Mouse (Mus musculus) lung, embryonic 14.5 days (tissue): ENCODE measurements around the gene Eif6. TPM values are rescaled to one million over a fixed set of nuclear protein-coding genes. Genes with fewer than 3 reads are reported as not detected.

Experiments
- ATAC-seq: fragments of 200-750 bp; cut with Nextera tagmentation; 2 replicates; pipeline ENCODE4 v1.8.0; 2017; ENCODE audit warnings: mild to moderate bottlenecking, moderate TSS enrichment, moderate library complexity; ENCODE audit not compliant: insufficient read depth
- DNase-seq: peaks from one replicate; pipeline ENCODE4 v3.0.0-alpha.2; 2015
- H3K27ac ChIP-seq: fragments of 300-500 bp; sonication (generic); 2 replicates; pipeline ENCODE4 v1.5.1; 2014; ENCODE audit warnings: low read depth, mild to moderate bottlenecking, moderate library complexity
- H3K27me3 ChIP-seq: fragments of 300-500 bp; sonication (generic); 2 replicates; pipeline ENCODE4 v1.6.1; 2014; ENCODE audit warnings: low read length, control low read depth; ENCODE audit not compliant: insufficient read depth
- H3K36me3 ChIP-seq: fragments of 300-500 bp; sonication (generic); 2 replicates; pipeline ENCODE4 v1.6.1; 2014; ENCODE audit warnings: control low read depth; ENCODE audit not compliant: insufficient read depth
- H3K4me1 ChIP-seq: fragments of 300-500 bp; sonication (generic); 2 replicates; pipeline ENCODE4 v1.6.1; 2014; ENCODE audit warnings: antibody characterized with exemption, control low read depth; ENCODE audit not compliant: insufficient read depth
- H3K4me2 ChIP-seq: fragments of 300-500 bp; sonication (generic); 2 replicates; pipeline ENCODE4 v1.6.1; 2014; ENCODE audit warnings: mild to moderate bottlenecking
- H3K4me3 ChIP-seq: fragments of 300-500 bp; sonication (generic); 2 replicates; pipeline ENCODE4 v1.5.1; 2014; ENCODE audit warnings: low read depth, low read length
- H3K9ac ChIP-seq: fragments of 300-500 bp; sonication (generic); 2 replicates; pipeline ENCODE4 v1.6.1; 2014
- H3K9me3 ChIP-seq: fragments of 300-500 bp; sonication (generic); 2 replicates; pipeline ENCODE4 v1.6.1; 2016; ENCODE audit warnings: low read depth, low read length, control low read depth
- CTCF ChIP-seq: IDR thresholded peaks from 2 replicates; pipeline ENCODE4 v1.5.1; 2016; ENCODE audit warnings: antibody characterized with exemption, low read depth
- WGBS: fragments of 180-500 bp; shearing (Covaris S2); extraction: QIAGEN DNeasy Blood & Tissue Kit; methylation state at CpG from one replicate; pipeline ENCODE4 v1.1.7; 2014; 5-methylcytosine and 5-hydroxymethylcytosine counted together
- polyA plus RNA-seq: library from polyadenylated mRNA; unstranded; fragments of >200 nt; fragmentation: Nextera tagmentation; extraction: Ambion mirVana; gene quantifications from 2 replicates; pipeline ENCODE4 v1.2.1, GENCODE M21; 2014

Gene Eif6
- polyA plus RNA-seq, 1 experiment from 2014 or later, result 179 TPM

DNA sequence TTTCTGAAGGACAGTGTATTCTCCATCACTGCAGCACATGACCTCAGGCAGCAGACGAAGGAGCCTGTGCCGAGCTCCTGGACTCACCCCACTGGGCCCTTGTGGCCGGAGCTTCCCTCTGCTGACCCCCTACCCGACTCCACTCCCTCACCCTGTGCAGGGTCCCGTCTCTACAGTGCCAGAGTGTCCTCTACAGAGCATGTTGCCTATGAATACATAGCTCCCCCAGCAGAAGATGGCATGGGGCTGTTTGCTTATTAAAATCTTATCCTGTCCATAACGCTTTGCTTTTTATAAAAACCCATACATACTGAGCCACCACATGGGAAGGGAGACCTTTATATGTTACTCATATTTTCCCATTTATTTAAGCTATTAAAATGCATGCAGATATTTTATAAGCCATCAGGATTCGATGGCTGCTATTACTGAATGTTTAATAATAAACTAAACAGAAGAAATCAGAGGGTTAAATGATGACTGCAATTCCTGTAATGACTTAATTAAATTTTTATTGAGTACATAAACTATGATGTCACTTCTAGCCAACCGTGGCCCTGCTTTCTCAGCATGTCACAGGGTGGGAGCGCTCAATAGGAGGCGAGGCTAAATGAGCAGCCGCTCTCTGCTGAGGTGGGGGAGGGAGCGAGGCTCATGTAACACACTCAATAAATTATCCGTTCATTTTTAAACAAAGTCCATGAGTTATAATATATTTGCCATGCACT is 36.0 kb upstream of the Eif6 start:
- 0 out of 2 replicates have a peak, but pooled peaks cover under 1% of the 10 kb centered on the region for H3K36me3 ChIP-seq
- H3K27ac ChIP-seq, result no peak overlapping the region
- H3K9me3 ChIP-seq, result no peaks in the 10 kb centered on the region
- no peak overlapping the region for H3K4me3 ChIP-seq
- no peaks in the 10 kb centered on the region for H3K4me1 ChIP-seq
- no peaks in the 10 kb centered on the region for H3K27me3 ChIP-seq
- no peak overlapping the region for H3K4me2 ChIP-seq
- peak; percentile 81 for ATAC-seq
- 56% methylated on average over 13 of the region's 13 CpGs for WGBS
- H3K9ac ChIP-seq, result no peak overlapping the region
- TF ChIP-seq CTCF, result no peak
- DNase-seq, result peak; percentile 61

DNA sequence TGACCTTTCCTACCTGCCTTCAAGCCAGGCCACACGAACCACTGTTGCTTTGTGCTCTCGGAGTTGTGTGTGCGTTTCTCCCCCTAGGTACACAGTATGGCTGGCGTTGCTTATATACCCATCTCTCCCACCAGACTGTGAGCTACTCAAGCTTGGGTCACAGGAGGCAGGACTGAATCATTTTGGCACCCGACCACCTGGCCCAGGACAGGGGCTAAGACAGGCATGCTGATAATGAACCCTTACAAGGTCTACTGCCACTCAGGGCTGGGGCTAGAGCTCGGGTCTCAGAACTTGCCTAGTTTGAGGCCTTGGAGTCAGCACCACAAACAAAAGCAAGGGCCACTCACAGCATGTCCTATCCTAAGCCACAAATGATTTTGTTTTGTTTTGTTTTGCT is 34.9 kb upstream of the Eif6 start:
- no peak overlapping the region for H3K4me2 ChIP-seq
- no peak overlapping the region for H3K4me3 ChIP-seq
- 86% methylated on average over 6 of the region's 6 CpGs for WGBS

DNA sequence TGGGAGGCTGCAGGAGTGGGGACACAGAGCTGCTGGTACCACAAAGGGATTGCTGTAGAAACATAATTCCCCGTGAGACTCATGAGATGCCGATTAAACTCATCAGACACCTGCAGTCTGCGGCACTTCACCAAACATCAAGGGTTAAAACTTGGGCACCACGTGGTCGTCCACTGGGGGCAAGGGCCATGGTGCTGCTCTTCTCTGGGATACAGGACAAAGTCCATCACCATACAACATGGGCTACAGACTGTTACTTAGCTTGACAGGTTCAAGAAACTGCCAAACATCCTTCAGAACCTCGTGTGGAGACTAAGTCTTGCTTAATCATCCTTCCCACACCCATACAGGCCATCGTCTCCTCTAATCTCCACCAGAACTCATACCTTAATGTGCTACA is 33.4 kb upstream of the Eif6 start:
- TF ChIP-seq CTCF, result no peak
- Histone ChIP-seq H3K9ac (no peak overlapping the region), H3K4me2 (no peak overlapping the region), H3K9me3 (no peaks in the 10 kb centered on the region), H3K27me3 (no peaks in the 10 kb centered on the region), H3K36me3 (no peaks in the 10 kb centered on the region), H3K4me3 (no peak overlapping the region), H3K4me1 (no peaks in the 10 kb centered on the region), H3K27ac (no peak overlapping the region)
- no peak for DNase-seq
- WGBS, result 79% methylated on average over 7 of the region's 7 CpGs
- no peak for ATAC-seq

More for the DNA sequence above, 34.9 kb upstream of the Eif6 start:
- Histone ChIP-seq H3K4me1 (no peaks in the 10 kb centered on the region), H3K27ac (no peak overlapping the region), H3K9me3 (no peaks in the 10 kb centered on the region), H3K9ac (no peak overlapping the region), H3K36me3 (no peaks in the 10 kb centered on the region), H3K27me3 (no peaks in the 10 kb centered on the region)
- DNase-seq (no peak), ATAC-seq (no peak)
- TF ChIP-seq CTCF, result no peak

DNA sequence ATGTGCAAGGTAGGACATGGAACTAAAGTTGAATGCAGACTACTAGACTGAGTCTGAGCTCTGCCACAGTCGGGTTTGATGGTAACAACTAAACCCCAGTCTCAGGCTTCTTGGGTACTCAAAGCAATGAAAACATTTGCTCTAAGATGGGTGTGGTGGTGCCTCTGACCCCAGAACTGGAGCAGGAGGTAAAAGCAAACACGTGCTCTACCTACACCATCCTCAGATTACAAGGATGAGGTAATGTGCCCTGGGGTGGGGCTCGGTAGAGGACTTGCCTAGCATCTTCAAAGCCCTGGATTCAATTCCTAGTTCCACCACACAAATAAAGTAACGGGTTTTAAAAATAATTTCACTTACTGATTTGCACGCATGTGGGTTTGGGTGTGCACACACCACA is 25.8 kb upstream of the Eif6 start:
- no peak overlapping the region for H3K4me3 ChIP-seq
- ATAC-seq (no peak), DNase-seq (no peak)
- H3K27ac ChIP-seq, result no peak overlapping the region
- no peak overlapping the region for H3K9ac ChIP-seq
- no peak overlapping the region for H3K4me2 ChIP-seq
- H3K27me3 ChIP-seq, result no peaks in the 10 kb centered on the region
- H3K4me1 ChIP-seq, result no peaks in the 10 kb centered on the region
- TF ChIP-seq CTCF, result no peak
- WGBS, result 70% methylated on average over 5 of the region's 5 CpGs
- H3K36me3 ChIP-seq, result peaks cover 39% of the 10 kb centered on the region
- H3K9me3 ChIP-seq, result no peaks in the 10 kb centered on the region

DNA sequence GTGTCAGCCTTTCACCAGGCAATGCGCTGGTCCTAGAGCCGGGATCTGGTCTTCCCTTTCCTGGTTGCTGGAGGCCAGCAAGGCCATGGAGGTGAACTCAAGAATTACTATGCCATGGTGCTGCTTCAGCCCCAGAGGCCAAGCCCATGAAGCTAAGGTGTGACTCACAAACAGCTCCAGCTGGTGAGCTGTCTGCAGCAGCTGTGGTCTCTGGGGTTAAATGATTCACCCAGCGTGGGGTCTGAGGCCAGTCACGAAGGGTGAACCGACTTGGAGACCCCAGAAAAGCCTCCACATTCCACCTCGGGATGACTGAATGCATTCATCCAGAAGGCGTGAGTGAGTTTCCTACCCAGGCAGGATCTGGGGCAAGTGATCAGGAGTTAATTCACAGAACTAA is 23.4 kb upstream of the Eif6 start:
- Histone ChIP-seq H3K9ac (no peak overlapping the region), H3K4me1 (no peaks in the 10 kb centered on the region), H3K36me3 (peaks cover 62% of the 10 kb centered on the region), H3K4me2 (no peak overlapping the region), H3K27ac (no peak overlapping the region), H3K9me3 (no peaks in the 10 kb centered on the region), H3K4me3 (no peak overlapping the region), H3K27me3 (no peaks in the 10 kb centered on the region)
- no peak for ATAC-seq
- DNase-seq, result no peak
- 85% methylated on average over 7 of the region's 7 CpGs for WGBS
- TF ChIP-seq CTCF, result no peak

DNA sequence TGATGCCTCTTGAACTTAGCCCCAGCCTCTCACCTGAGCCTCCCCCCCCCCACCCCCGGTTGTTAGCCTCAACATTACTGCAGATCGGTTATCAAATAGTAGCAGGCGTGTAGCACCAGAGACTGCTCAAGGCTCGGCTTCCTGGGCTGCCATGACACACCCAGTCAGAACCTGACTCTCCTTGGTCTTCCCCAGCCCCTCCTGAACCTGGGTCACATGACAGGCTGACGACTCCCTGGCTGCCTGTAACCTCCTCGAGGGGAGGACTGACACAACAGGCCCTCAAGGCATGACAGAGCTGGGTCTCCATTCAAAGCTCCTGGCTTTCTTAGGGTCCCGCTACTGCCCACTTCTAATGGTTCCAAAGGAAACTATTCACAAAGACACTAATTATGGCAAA is 22.7 kb upstream of the Eif6 start:
- H3K4me3 ChIP-seq, result no peak overlapping the region
- DNase-seq (no peak), ATAC-seq (no peak)
- H3K9me3 ChIP-seq, result no peaks in the 10 kb centered on the region
- peaks cover 65% of the 10 kb centered on the region for H3K36me3 ChIP-seq
- no peaks in the 10 kb centered on the region for H3K4me1 ChIP-seq
- H3K27ac ChIP-seq, result no peak overlapping the region
- 64% methylated on average over 7 of the region's 7 CpGs for WGBS
- no peaks in the 10 kb centered on the region for H3K27me3 ChIP-seq
- no peak for TF ChIP-seq CTCF
- no peak overlapping the region for H3K9ac ChIP-seq
- H3K4me2 ChIP-seq, result no peak overlapping the region

DNA sequence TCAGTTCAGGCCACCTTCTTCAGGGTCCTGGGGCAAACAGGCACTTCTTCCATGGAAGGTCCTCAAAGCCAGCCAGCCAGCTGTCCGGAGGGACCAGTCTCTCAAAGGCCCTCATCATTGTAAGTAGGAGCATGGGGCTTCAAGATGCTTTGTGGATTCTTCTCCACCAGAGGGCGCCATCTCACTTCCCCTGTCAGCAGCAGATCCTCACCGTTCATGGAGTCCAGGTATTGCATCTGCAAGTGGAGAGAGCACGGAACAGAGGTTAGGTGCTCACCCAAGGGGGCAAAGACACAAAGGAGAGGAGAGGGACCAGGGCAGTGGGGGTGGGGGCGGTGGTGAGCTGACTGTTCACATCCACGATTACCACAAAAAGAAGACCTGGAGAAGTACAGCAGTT is 21.6 kb upstream of the Eif6 start:
- peak; percentile 89 for DNase-seq
- no peak overlapping the region for H3K4me2 ChIP-seq
- ATAC-seq, result peak; percentile 44; the same call in 1 of the 2 replicates
- H3K36me3 ChIP-seq, result peaks cover 57% of the 10 kb centered on the region; the same call in 1 of the 2 replicates
- TF ChIP-seq CTCF, result peak; percentile 96
- H3K27me3 ChIP-seq, result no peaks in the 10 kb centered on the region
- H3K4me1 ChIP-seq, result no peaks in the 10 kb centered on the region
- no peak overlapping the region for H3K9ac ChIP-seq
- H3K9me3 ChIP-seq, result no peaks in the 10 kb centered on the region
- WGBS, result 23% methylated on average over 6 of the region's 6 CpGs
- no peak overlapping the region for H3K4me3 ChIP-seq
- H3K27ac ChIP-seq, result no peak overlapping the region
